Mouse (Mus musculus) right cerebral cortex, postnatal 4 days (tissue): Measurements from ENCODE around the gene H2-DMb2.

ENCODE experiments used
- DNase-seq: peaks from one replicate; pipeline ENCODE4 v3.0.0-alpha.2; 2022

Gene H2-DMb2

DNA sequence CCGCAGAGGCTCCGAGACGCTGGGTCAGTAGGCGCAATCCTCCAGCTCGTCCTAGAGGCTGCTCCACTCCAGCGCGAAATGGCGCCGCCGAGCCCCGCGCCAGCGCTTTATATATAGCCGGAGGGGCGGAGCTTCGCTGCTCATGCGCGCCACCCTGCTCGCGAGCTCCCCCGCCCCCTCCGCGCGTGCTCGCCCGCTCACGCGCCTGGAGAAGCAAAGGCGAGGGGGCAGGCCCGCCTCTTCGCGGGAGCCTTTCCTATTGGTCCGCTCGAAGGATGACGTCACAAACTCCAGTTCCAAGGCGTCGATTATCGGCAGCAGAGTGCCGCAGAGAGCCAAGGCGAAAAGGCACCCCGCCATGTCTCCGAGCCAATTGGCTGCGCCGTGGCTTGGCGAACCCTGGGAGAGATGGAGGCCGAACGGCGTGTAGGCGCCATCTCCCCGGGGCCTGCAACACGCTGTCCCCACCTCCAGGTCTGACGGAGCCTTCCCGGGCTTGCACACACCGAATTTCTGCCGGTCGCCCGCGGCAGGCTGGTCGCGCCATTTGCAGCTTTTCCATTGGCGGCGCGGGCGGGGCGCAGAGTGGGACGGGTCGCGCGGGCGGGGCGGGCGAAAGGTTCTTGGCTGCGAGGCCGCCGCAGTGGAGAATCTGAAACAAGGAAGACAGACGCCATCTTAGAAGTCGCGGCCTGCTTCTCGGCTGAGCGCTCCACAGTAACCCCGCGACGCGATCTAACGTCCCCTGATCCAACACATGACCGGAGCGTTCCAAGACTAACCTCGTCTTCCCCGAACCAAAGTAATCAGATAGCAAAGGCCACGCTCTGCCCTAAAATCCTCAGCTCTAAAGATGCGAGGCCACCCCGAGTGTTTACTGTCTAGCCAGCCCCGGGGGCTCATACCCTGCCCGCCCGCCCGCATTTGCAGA, 23.6 kb upstream of the H2-DMb2 start, which contains the start of gene H2-DMa:
H2-DMa (plus strand) TSS at position 293 of the 931 bp plus-strand sequence.
- peak; percentile 98 for DNase-seq

DNA sequence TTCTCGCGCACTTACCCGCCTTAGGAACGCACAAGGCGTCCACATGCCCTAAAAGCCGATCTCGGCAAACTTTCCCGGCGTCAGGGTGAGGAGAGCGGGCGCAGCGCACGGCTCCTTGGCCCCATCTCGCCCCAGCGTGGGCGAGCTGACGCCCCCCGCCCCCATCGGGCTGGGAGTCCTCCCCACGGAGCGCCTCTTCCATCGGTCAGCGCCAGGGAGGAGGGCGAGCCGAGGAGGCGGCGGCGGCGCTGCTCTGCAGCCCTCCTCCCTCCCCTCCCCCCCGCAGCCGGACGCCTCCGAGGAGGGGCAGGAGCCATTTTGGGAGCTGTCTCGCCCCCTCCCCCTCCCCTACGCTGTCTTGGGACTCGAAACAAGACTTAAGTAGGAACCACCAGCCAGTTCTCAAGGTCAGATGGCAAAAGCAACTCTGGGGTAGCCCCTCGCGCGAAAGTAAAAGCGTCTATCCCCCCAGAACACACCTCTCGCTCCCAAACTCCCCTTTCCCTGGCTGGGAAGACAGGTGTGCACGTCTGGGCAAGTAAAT, 22.9 kb upstream of the H2-DMb2 start:
- peak; percentile 93 for DNase-seq

DNA sequence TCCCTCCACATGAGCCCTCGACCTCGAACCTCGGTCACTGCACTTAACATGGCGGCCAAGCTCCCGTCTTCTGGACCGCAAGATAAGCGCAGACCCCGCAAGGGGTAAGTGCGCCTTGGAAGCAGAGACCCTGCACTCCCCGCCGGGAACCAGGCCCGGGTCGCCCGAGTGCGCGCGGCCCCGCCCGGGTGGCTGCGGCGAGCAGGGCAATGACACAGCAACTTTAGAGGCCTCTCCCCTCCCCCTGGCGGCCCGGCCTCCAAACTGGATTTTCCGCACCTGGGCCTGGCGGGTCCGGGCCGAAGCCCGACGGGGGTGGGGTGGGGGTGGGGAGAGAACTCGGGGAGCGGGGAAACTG, 22.3 kb upstream of the H2-DMb2 start:
- DNase-seq, result peak; percentile 72

DNA sequence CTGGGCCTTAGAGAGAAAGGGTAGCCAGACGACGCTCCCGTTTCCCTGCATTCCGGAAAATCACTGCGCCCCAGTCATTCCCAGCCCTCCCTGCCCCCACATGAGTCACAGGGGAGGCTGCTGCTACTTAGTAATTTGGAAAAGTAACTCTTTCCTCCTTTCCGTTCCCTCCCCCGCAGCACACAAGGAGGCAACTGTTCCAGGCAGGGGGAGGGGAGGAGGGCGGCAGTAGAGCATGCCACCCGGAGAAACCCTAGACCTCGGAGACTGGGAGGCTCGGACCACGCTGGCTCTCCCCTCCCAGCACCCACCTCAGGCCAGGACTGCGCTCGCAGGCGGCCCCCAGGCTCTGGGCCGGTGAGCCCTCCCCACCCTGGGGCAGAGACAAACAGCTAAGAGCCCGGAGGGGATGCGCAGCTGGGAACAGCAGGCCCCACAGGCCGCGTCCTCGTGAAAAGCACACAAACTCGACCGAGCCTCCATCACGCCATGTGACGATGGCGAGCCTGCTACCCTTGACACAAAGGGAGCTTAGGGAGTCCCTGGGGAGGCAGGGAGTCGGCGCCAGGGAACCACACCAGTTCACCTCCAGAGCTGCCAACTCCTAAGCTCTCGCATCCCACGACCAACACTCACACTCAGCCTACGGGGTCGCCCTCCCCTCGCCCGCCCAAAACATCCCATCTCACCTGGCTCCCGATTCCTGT, 21.8 kb upstream of the H2-DMb2 start:
- DNase-seq, result peak; percentile 76

DNA sequence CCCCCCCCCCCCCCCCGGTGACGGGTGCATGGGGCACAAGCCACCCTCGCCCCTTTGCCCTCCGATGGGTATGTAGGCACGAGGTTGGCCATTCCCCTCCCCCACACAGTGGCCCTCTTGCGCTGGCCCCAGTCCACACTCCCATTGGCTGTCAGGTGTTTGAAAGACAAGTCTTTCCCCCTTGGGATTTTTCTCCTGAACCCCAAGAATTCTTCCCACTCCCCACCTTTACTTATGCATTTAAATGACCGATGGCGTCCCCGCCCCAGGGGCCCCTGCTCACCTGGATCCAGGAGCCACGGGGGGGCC, 21.3 kb upstream of the H2-DMb2 start:
- DNase-seq, result peak; percentile 68

DNA sequence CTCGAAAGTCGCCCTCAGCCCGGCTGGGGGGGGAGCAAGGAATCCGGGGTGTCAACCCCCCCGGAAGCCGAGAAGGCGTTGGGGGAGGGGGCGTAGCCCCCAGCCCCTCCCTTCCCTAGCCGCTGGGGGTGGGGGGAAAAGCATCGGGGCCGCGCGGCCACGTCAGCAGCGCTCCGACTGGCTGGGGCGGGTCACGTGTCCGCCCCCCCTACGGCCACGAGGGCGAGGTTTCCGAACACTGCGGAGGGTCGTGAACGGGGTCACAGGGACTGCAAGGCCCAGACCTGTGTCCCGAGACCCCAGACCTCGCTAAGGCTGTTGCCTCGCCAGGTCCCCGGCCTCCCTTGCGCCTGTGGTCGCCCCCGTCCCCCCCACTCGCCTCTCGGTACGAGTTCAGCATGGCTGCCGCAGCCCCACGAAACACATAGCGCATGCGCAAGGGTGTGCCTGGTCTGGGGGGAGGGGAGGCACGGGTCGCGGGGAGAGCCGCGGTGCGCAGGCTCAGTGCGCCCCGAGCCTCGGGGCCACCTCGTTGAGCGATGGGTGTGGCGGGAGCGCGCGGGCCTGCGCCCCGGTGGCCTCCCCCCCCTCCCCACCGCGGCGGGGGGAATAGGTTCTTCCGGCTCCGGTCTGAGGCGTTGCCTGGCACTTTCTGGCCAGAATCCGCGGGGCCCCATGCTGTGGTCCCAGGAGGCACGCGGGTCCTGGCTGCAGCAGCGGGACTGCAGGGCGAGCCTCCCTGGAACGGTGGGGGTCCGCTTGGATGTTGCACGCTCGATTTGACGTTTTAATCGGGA, 20.7 kb upstream of the H2-DMb2 start, which contains the start of gene Brd2:
Brd2 (minus strand) TSS at position 447 of the 797 bp plus-strand sequence.
- DNase-seq, result peak; percentile 98

DNA sequence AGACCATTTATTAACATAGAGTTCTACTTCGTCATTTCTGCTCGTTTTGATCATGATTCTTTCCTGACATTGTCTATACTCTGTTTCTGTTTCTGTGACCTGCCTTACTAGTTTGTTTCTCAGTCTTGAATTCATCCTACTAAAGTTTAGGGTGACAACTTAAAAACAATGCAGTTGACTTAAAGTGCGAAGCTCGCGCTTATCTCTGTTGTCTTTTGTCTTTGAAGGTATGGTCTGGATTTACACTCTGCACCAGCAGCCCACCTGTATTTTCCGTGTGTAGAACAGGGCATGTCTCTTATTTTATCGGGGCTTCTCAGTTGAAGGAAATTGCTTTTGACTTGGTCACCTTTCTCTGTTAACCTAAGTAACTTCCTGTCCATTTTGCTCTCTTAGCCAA, 20.0 kb upstream of the H2-DMb2 start:
- no peak for DNase-seq

DNA sequence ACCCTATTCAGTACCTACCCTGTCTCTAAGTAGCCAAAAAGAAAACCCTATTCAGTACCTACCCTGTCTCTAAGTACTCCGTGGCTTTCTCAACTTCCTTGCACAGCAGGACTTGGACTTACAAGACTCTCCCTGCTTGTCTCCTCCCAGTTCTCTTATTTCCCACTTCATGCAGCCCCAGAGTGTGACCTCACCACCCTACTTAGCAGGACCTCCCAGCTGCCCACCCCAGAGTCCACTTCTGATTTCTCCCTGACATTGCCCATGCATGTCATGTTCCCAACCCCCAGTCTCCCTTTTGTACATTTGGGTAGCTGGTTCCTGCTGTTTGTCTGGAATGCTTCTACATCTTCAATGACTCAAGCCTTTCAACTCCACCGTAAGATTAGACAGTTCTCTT, 19.6 kb upstream of the H2-DMb2 start:
- no peak for DNase-seq

DNA sequence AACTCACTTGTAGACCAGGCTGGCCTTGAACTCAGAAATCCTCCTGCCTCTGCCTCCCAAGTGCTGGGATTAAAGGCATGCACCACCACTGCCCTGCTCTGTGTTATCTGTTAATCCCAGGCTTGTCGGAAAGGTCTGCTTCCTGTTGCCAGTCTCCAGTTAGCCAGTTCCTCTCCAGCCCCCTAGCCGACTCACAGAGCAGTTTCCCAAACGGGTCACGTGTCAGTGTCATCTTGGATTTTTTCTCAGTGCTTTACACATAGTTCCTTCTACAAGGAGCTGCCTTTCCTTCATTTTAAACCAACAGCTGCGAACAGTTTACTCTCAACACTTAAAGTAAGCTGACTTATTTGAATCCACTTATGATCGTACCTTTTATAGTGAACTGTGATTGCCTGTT, 18.5 kb upstream of the H2-DMb2 start:
- DNase-seq, result no peak

DNA sequence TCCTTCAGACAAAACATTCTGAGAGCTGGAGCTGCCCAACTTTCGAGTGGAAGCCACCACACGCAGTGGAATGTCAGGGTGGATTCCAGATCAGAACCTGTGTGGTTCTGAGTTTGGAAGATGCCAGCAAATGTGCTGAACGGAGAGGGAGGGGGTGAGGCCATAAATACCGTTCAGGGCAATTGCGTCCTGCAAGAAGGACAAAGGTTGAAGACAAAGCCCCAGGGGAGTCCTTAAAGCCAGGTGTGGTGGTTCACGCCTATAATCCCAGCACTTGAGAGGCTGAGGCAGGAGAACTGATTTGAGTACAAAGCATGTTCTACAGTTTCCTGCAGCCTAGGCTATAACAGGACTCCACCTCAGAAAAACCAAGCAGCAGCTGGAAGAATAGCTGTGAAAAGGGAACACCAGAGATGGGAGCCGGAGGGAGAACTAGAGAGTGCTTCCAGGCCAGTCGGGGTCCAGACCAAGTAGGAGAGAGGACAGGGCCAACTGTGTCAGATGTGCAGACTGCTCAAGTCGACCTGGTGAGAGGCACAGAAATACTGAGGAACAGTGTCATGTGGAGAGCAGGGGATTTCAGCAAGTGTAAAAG, 16.2 kb upstream of the H2-DMb2 start:
- DNase-seq, result no peak

DNA sequence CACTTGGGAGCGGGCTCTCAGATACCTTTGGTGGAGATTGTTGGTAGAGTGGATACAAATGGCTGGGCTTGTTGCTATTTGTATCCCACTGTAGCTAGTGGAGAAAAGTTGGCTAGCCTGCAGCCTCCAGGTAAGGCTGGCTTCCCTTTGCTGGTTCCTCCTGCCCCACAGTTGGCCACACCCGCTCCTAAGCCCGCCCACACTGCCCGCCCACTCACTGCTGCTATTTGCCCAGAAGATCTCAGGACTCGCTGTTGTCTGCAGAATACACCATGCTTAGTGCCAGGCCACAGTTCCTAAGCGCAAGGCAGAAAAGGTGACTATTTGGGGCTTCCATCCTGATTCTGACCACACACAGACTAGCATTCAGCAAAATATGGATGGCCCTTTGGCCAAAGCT, 15.6 kb upstream of the H2-DMb2 start:
- DNase-seq, result no peak

DNA sequence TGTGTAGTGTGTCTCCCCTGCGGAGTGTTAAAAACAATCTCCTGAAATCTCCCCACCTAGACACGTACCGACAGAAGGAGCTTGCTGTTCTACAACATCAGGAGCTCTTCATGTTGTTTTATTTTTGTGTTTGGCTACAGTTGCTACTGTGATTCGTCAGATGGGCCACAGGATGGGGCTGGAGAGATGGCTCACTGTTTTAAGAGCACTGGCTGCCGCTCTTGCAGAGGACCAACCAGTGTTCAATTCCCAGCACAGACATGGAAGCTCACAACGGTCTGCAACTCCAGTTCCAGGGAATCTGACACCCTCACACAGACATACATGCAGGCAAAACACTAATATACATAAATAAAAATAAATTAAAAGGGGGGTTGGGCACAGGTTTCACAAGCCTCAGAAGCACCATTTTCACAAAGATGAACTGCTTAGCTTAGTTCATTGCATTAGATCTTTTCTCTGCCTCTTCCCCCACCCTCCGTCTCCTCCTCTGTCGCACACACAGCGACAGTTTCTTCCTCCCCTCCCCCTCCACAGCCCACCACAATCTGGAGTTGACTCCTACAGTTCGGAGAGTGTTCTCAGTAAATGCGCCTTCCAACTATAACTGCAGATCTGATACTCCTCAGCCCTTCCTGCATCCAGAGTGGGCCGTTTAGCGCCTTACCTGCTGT, 14.7 kb upstream of the H2-DMb2 start:
- peak; percentile 40 for DNase-seq

DNA sequence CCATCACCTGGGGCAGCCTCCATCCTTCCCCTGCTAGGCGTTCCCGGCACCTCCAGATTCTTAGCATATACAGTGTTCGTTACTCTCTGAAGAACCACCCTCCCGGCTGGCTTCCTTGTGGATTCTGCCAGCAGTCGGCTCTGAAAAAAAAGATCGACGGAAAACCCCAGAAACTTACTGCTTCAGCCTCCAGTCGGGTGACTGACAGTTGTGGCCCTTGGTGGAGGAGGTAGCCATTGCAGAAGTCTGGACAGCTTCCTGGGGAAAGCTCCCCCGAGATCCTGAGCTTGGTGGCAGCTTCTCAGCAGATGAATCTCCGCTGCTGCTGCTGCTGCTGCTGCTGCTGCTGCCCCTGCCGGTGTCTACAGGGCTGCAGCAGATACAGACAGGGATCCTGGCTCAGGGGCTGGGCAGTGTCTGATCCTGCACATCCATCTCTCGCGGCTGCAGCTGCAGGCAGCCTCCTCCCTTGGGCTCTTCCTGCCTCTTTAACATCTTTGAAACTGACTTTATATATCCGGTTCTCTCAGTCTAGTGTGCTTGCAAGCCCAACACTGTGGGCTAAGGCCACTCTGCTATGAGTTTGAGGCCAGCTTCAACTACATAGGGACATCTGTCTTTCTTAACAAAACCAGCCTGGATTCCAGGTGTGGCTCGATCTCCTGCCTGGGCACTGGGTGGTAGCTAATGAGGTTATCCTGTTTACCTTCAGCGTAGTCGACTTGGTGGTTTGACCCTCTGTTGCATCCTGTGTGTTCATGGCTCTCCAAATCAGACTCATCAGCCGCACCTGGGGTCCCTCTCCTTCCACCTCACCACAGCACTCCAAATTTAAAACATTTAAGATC, 13.9 kb upstream of the H2-DMb2 start:
- DNase-seq, result no peak

DNA sequence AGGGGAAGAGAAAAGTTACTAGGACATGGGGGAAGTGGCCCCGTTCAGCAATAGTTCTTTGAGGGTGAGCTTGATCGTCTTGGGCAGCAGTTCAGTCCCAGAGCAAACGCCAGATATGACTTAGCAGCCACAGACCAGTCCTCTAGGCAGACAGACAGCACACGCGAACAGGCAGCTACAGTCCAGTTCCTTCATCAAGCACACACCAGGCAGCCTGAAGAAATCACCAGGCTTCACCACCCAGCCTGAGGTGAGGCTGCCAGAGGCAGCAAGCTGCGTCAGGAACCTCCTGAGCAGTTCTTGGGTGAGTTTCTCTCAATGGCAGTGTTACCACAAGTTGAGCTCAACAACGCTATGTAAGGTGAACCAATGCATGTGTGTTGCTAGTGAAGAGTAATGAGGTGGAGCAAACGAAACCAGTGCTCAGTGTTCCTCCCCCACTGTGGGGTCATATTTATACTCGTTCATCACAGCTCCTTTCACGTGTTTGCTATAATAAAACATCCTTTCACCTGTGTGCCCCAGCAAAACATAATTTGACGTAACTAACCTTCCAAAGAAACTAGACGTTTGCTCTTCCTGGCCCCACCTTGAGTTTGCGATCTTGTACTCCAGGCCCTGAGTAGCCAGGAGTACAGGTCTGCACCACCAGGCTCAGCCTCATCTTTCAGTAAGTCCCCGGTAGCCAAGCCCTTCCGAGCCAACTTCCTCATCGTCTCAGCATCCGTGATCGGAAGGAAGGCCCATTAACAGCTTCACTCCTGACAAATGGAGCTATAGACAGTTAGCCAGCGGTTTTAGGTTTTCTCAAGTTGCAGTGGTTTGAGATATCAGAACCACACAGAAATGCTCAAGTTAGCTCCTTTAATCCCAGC, 12.8 kb upstream of the H2-DMb2 start:
- no peak for DNase-seq

DNA sequence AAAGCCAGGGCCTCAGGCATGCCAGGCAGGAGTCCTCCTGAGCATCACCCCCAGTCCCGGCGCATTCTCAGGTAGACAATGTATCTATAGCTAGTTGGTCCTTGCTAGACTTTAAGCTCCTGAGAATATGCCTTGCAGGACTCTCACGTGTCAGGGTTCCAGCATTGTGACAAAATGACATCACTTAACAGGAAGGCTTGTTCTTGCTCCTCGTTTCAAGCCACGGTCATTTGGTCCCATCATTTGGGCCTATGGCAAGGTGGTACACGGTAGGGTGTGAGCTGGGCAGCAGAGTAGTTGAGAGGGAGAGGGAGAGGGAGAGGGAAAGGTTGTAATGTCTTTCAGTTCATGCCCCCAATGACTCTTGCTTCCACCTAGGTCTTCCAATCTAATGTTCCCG, 11.2 kb upstream of the H2-DMb2 start:
- no peak for DNase-seq

DNA sequence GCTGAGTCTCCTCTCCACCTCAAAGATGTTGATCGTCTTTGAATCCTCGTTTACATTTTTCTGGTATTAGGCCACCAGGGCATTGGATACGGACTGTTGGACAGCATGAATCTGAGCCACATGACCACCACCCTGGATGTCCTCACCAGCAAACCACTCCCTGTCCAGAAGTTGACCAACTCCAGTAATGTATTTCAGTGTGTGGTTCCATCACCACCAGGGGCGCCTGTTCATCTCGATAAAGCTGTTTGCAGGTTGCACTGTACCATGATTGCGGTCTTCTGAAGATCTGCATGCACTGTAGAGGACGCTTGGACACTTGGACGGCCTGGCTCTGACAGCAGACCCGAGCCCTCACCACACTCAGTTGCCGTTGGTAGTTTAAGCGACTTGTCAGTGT, 9.8 kb upstream of the H2-DMb2 start:
- DNase-seq, result no peak

DNA sequence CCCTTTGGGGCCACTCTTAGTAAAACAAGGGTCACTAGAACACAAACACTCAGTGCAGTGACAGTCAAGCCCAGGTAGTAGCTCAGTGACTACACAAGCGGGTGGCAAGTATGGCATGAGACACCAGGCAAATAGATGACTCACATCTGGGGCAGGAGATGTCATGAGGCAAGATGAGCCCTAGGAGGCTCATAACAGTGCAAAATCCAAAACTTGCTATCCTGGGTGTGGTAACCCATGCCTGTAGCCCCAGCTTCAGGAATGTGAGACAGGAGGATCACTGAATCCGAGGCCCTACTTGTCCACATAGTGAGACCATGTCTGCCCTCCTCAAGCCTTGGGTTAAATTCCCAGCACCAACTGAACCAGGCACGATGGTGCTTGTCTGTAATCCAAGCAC, 8.7 kb upstream of the H2-DMb2 start:
- DNase-seq, result no peak

DNA sequence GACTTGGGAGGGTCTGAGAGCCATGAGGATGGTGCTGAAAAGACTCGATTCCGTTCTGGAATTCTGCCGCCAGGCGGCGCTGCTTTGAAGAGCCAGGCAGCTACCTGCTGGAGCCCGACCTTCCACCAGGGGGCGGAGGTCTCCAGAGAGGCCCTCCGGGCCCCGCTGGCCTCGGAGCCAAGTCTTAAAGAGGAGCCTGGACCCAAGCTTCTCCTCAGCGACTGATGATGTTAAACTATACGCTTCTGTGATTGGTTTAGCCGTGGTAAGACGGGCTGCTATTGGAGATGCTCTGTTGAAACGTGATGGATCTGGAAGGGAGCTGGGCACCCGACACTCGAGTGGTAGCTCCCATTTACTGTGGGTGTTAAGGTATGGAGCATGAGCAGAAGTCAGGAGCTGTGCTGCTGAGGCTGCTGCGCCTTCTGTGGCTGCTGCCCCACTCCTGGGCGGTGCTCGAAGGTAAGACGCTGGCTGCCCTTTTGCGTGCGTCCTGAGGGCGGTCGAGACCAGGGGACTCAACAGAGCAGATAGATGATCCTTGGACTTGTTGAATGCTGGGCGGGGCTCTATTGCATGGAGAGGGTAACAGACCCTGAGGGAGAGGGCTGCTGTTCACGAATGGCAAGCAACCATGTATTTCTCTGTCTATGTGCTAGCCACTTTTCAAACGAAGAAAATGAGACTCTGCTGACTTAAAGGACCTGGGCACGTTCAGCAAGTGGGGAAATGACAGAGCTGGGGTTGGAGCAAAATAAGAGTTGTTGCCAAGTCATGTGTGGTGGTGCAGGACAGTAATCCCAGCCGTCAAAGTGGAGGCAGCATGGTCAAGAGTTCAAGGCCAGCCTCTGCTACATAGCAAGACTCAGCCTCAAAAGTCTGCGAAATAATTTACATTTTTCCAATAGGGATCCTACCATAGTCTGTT, 7.5 kb upstream of the H2-DMb2 start:
- DNase-seq, result peak; percentile 99

DNA sequence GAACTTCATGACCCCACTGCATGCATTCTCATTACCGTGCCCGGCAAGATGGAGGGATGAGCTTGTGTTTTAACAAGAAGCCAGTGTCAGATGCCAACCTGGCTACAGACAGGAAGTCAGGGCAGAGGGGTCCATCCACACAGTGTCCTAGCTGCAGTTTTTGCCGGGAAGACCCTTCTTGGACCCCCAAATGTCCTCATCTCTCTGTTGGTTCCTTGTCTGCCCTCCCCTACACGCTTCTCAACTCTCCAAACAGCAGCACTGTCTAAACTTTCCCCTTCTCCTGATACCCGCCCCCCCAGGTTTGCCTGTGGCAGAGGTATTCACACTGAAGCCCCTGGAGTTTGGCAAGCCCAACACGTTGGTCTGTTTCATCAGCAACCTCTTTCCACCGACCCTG, 5.5 kb upstream of the H2-DMb2 start:
- no peak for DNase-seq
